Mouse (Mus musculus): ENCODE data around the gene Mov10. TPM values are rescaled to one million over a fixed set of nuclear protein-coding genes. Genes with fewer than 3 reads are reported as not detected.
"Not testable (repeated sequence)": the region's sequence is repeated elsewhere in the genome, so short reads cannot be mapped to it uniquely, and the experiment has no call there.

Mov10 gene
- polyA plus RNA-seq, 1 experiment from 2014 or later = 7.5 TPM

GRCm38 (mm10) chr3:104773301-104773700 is 45.1 kb downstream of the Mov10 start:
- WGBS = 64% methylated on average over 7 of the region's 7 CpGs
- H3K4me3 ChIP-seq = no peak overlapping the region
- no peaks in the 10 kb centered on the region for H3K36me3 ChIP-seq
- no peak overlapping the region for H3K9ac ChIP-seq (replicated peaks)
- H3K27me3 ChIP-seq = peaks cover 27% of the 10 kb centered on the region
- no peaks in the 10 kb centered on the region for H3K9me3 ChIP-seq
- peaks cover 6% of the 10 kb centered on the region for H3K4me1 ChIP-seq
- H3K27ac ChIP-seq (replicated peaks) = no peak overlapping the region
- no peak for ATAC-seq (replicated peaks)
- no peak overlapping the region for H3K4me2 ChIP-seq (replicated peaks)

DNA sequence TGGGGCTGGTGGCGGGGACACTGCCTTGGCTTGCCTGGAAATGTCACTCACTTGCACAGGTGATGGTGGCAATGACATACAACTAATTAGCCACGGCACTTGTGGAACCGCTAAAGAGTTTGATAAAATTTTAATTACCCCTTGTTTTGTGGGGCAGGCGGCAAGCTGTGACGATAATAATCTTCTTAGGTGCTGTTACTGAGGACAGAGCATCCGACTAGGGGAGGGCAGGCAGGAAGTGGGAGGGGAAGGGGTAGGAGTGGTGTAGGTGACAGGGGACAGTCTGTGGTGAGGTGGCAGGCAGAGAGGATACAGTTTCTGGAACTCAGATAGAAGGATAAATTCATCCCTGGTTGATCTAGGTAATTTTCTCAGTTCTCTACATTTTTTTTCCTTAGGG is 46.9 kb downstream of the Mov10 start:
- Histone ChIP-seq H3K27ac (replicated peaks) (no peak overlapping the region), H3K4me2 (replicated peaks) (no peak overlapping the region), H3K36me3 (no peaks in the 10 kb centered on the region), H3K27me3 (peaks cover 8% of the 10 kb centered on the region), H3K4me3 (no peak overlapping the region), H3K9ac (replicated peaks) (no peak overlapping the region), H3K9me3 (no peaks in the 10 kb centered on the region), H3K4me1 (no peaks in the 10 kb centered on the region)
- 34% methylated on average over 6 of the region's 6 CpGs for WGBS
- no peak for ATAC-seq (replicated peaks)

DNA sequence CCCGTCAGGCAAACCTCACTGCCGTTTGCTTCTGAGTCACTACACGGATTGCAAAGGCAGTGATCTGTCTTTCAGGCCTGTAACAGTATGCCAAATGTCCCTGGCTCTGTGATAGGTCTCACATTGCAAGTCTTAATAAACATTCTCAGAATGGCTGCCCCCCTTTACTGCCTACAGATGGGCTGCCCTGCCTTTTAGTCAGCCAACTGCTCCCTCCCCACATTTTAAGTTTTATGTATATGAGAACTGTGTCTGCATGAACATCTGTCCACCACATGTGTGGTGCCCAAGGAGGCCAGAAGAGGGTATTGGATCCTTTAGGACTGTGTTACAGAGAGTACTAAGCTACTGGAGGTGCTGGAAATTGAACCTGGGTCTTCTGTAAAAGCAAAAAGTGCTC is 47.4 kb downstream of the Mov10 start:
- 75% methylated on average over 3 of the region's 3 CpGs for WGBS

GRCm38 (mm10) chr3:104770035-104770434 is 48.3 kb downstream of the Mov10 start:
- Histone ChIP-seq H3K9me3 (no peaks in the 10 kb centered on the region), H3K4me1 (no peaks in the 10 kb centered on the region), H3K27ac (replicated peaks) (no peak overlapping the region), H3K4me3 (no peak overlapping the region), H3K27me3 (no peaks in the 10 kb centered on the region), H3K4me2 (replicated peaks) (no peak overlapping the region), H3K9ac (replicated peaks) (no peak overlapping the region), H3K36me3 (no peaks in the 10 kb centered on the region)
- no peak for ATAC-seq (replicated peaks)
- WGBS = 59% methylated on average over 10 of the region's 10 CpGs

More for the DNA sequence above, 47.4 kb downstream of the Mov10 start:
- Histone ChIP-seq H3K4me1 (no peaks in the 10 kb centered on the region), H3K36me3 (no peaks in the 10 kb centered on the region), H3K27me3 (peaks cover 3% of the 10 kb centered on the region), H3K9ac (replicated peaks) (no peak overlapping the region), H3K4me3 (no peak overlapping the region), H3K9me3 (no peaks in the 10 kb centered on the region), H3K27ac (replicated peaks) (no peak overlapping the region), H3K4me2 (replicated peaks) (no peak overlapping the region)
- no peak for ATAC-seq (replicated peaks)

DNA sequence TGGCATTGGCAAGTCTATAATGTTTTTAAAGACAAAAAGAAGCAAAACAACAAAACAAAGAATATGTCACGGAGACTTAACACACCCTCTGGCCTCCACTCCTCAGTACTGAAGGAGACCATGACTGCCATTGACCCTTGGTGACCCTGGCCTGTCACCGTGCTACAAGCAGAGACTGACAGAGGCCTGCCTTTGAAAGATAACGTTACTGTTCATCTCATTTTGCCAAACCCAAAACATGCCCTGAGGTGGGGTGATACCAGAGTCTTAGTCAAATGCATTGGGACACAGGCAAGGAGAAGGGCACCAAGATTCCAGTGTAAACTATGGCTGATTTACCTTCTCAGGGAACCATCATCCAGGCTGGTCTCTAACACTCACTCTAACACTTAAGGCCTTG is 49.2 kb downstream of the Mov10 start:
- H3K9ac ChIP-seq (replicated peaks) = no peak overlapping the region
- no peaks in the 10 kb centered on the region for H3K4me1 ChIP-seq
- no peak overlapping the region for H3K27ac ChIP-seq (replicated peaks)
- no peak overlapping the region for H3K4me2 ChIP-seq (replicated peaks)
- no peaks in the 10 kb centered on the region for H3K36me3 ChIP-seq
- H3K9me3 ChIP-seq = no peaks in the 10 kb centered on the region
- ATAC-seq (replicated peaks) = no peak
- WGBS = 72% methylated on average over 3 of the region's 3 CpGs
- no peak overlapping the region for H3K4me3 ChIP-seq
- no peaks in the 10 kb centered on the region for H3K27me3 ChIP-seq

DNA sequence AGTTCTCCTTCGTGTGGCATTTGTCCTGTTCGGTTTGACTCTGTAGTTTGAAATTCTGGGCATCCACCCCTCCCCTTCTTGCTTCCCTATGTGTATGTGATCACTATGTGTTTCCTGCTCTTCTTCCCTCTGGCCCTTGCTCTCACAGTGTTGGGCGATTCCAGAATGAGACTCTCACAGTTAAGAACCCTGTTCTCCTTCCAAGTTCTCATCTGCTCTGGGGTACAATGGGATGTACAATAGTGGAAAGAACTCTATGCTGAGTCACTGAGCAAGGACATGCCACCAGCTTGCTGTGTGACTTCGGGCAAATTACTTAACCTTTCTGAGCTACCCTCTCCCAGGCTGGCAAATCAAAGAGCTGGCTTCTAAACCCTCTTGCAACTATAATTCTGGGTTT is 50.6 kb downstream of the Mov10 start:
- 70% methylated on average over 4 of the region's 4 CpGs for WGBS

GRCm38 (mm10) chr3:104767141-104767540 is 51.2 kb downstream of the Mov10 start:
- no peak overlapping the region for H3K4me3 ChIP-seq
- H3K4me1 ChIP-seq = no peaks in the 10 kb centered on the region
- H3K9ac ChIP-seq (replicated peaks) = no peak overlapping the region
- no peak overlapping the region for H3K4me2 ChIP-seq (replicated peaks)
- H3K36me3 ChIP-seq = no peaks in the 10 kb centered on the region
- H3K9me3 ChIP-seq = no peaks in the 10 kb centered on the region
- no peak for ATAC-seq (replicated peaks)
- H3K27me3 ChIP-seq = no peaks in the 10 kb centered on the region
- WGBS = 70% methylated on average over 2 of the region's 2 CpGs
- no peak overlapping the region for H3K27ac ChIP-seq (replicated peaks)

More for the DNA sequence above, 50.6 kb downstream of the Mov10 start:
- no peak for ATAC-seq (replicated peaks)
- Histone ChIP-seq H3K4me3 (no peak overlapping the region), H3K4me1 (no peaks in the 10 kb centered on the region), H3K27ac (replicated peaks) (no peak overlapping the region), H3K36me3 (no peaks in the 10 kb centered on the region), H3K9me3 (no peaks in the 10 kb centered on the region), H3K4me2 (replicated peaks) (no peak overlapping the region), H3K9ac (replicated peaks) (no peak overlapping the region), H3K27me3 (no peaks in the 10 kb centered on the region)

- Histone ChIP-seq H3K9ac (replicated peaks) (no peak overlapping the region), H3K4me1 (no peaks in the 10 kb centered on the region), H3K36me3 (no peaks in the 10 kb centered on the region), H3K9me3 (no peaks in the 10 kb centered on the region), H3K4me3 (no peak overlapping the region), H3K4me2 (replicated peaks) (no peak overlapping the region), H3K27me3 (no peaks in the 10 kb centered on the region), H3K27ac (replicated peaks) (no peak overlapping the region)
- no peak for ATAC-seq (replicated peaks)
- WGBS = 14% methylated on average over 4 of the region's 4 CpGs
Measured at GRCm38 (mm10) chr3:104765021-104765420, 53.3 kb downstream of the Mov10 start.

DNA sequence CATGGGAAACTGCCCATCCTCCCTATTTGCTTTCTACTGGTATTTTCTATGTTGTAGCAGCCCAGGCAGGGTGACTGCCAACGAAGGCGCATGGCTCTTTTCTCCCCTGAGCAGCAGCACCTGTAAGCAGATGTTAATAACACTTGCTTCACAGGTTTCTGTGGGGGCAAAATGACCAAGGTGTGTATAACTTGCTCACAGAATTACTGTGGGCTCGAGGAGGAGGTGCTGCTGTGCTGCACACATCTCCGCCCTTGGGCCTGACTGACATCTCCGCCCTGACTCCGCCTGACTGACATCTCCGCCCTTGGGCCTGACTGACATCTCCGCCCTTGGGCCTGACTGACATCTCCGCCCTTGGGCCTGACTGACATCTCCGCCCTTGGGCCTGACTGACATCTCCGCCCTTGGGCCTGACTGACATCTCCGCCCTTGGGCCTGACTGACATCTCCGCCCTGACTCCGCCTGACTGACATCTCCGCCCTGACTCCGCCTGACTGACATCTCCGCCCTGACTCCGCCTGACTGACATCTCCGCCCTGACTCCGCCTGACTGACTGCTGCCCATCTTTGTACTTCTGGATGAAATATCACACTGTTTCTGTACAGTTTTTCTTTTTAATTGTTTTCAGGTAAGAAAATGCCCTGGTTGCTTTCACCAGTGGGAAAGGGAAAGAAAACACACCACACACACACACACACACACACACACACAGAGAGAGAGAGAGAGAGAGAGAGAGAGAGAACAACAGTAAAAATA is 56.1 kb downstream of the Mov10 start:
- not testable (repeated sequence) for H3K9me3 ChIP-seq; H3K36me3 ChIP-seq; ATAC-seq (replicated peaks); H3K27me3 ChIP-seq; H3K9ac ChIP-seq (replicated peaks); H3K27ac ChIP-seq (replicated peaks); H3K4me1 ChIP-seq; H3K4me2 ChIP-seq (replicated peaks); H3K4me3 ChIP-seq
- WGBS = 27% methylated on average over 20 of the region's 20 CpGs

DNA sequence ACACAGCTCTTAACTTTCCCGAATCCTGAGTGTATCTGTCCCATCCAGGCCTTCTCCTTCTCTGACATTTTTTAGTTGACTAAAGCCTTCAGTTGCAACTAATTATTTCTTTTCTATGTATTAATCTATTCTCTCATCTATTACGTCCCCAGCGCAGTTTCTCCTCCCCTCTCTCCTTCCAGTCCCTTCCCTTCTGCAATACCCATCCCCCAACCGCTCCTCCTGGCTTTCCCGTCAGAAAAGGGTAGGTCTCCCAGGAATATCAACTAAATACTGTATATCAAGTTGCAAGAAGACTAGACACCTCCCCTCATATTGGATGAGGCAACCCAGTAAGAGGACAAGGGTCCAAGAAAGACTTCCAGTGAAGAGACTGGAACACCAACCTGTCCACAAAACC is 59.5 kb downstream of the Mov10 start:
- peak overlapping the region; percentile 51 for H3K4me2 ChIP-seq (replicated peaks)
- no peaks in the 10 kb centered on the region for H3K9me3 ChIP-seq
- no peaks in the 10 kb centered on the region for H3K27me3 ChIP-seq
- peak overlapping the region; percentile 37 for H3K4me3 ChIP-seq
- H3K9ac ChIP-seq (replicated peaks) = peak overlapping the region; percentile 42
- peaks cover 7% of the 10 kb centered on the region for H3K4me1 ChIP-seq
- no peak overlapping the region for H3K27ac ChIP-seq (replicated peaks)
- 5% methylated on average over 5 of the region's 5 CpGs for WGBS
- ATAC-seq (replicated peaks) = no peak
- H3K36me3 ChIP-seq = no peaks in the 10 kb centered on the region

- Histone ChIP-seq H3K4me2 (replicated peaks) (peak overlapping the region; percentile 51), H3K27ac (replicated peaks) (no peak overlapping the region), H3K9ac (replicated peaks) (peak overlapping the region; percentile 42), H3K4me1 (peaks cover 7% of the 10 kb centered on the region), H3K27me3 (no peaks in the 10 kb centered on the region), H3K36me3 (no peaks in the 10 kb centered on the region), H3K9me3 (no peaks in the 10 kb centered on the region), H3K4me3 (peak overlapping the region; percentile 37)
- ATAC-seq (replicated peaks) = peak; percentile 89
- WGBS = 2% methylated on average over 27 of the region's 27 CpGs
Measured at GRCm38 (mm10) chr3:104758406-104758805, 60.0 kb downstream of the Mov10 start.

DNA sequence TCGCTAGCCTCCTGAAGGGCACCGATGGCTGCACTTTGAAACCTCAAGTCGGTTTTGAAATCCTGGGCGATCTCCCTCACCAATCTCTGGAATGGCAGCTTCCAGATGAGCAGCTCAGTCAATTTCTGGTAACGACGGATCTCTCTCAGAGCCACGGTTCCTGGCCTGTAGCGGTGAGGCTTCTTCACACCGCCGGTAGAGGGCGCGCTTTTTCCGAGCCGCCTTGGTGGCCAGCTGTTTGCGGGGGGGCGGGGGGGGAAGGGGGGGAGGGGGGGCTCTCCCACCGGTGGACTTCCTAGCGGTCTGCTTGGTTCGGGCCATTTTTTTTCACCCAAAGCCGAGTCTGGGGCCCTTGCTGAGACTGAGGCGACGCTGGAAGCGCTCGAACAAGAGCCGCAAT is 65.5 kb downstream of the Mov10 start:
- H3K9me3 ChIP-seq; H3K27ac ChIP-seq (replicated peaks); H3K4me1 ChIP-seq; H3K4me2 ChIP-seq (replicated peaks); H3K4me3 ChIP-seq; H3K36me3 ChIP-seq; H3K9ac ChIP-seq (replicated peaks); ATAC-seq (replicated peaks); H3K27me3 ChIP-seq: not testable (repeated sequence)
- WGBS = 15% methylated on average over 25 of the region's 25 CpGs

All from forebrain, embryonic 15.5 days (tissue).